Mouse (Mus musculus) adrenal gland, postnatal 10 days (tissue): Measurements from ENCODE around the gene Ier5. TPM values are rescaled to one million over a fixed set of nuclear protein-coding genes. Genes with fewer than 3 reads are reported as not detected.

Experiments
- DNase-seq: peaks from one replicate; pipeline ENCODE4 v3.0.0; 2021; ENCODE audit warnings: mixed read lengths
- long read RNA-seq, 2 experiments: library from polyadenylated mRNA; stranded (forward); transcript quantifications; one replicate each; pipeline ENCODE4 v2.0.0; 2021
- total RNA-seq, 2 experiments: library from RNA; stranded (reverse); gene quantifications; 2 replicates each; pipeline ENCODE4 v1.2.3; 2021

Gene Ier5
- total RNA-seq, result 10 to 100 TPM; 10.8 to 12.6 TPM
- long read RNA-seq, experiment 1, transcript Ier5-201 (1 exons, 3,276 nt), result major isoform, 52 of 52 reads
- long read RNA-seq, experiment 1, partial matches to known transcripts, result 0 of 52 reads
- long read RNA-seq, experiment 1, other reads (novel, unspliced or antisense), result 0 of 52 reads
- long read RNA-seq, experiment 2, transcript Ier5-201 (1 exons, 3,276 nt), result major isoform, 20 of 20 reads
- long read RNA-seq, experiment 2, partial matches to known transcripts, result 0 of 20 reads
- long read RNA-seq, experiment 2, other reads (novel, unspliced or antisense), result 0 of 20 reads

GRCm38 (mm10) chr1:155099280-155099848, at the start of gene Ier5:
Gene Ier5, minus strand, starts transcription at chr1:155099636.
- DNase-seq, result peak; percentile 97

- no peak for DNase-seq
These were observed 47.8 kb upstream of the Ier5 start for GRCm38 (mm10) chr1:155147228-155147627.

GRCm38 (mm10) chr1:155146572-155146980, 47.1 kb upstream of the Ier5 start, which contains the start of gene Mr1:
Gene Mr1, minus strand, starts transcription at chr1:155146814.
- peak; percentile 33 for DNase-seq

GRCm38 (mm10) chr1:155145620-155146019, 46.2 kb upstream of the Ier5 start:
- peak; percentile 37 for DNase-seq

GRCm38 (mm10) chr1:155140076-155140475, 40.6 kb upstream of the Ier5 start:
- DNase-seq, result peak; percentile 76

GRCm38 (mm10) chr1:155138795-155139194, 39.4 kb upstream of the Ier5 start:
- DNase-seq, result peak; percentile 82

- DNase-seq, result no peak
These were observed 35.4 kb upstream of the Ier5 start for GRCm38 (mm10) chr1:155134866-155135265.

GRCm38 (mm10) chr1:155127429-155127934, 28.0 kb upstream of the Ier5 start:
- DNase-seq, result no peak

- DNase-seq, result peak; percentile 61
These were observed 27.3 kb upstream of the Ier5 start for GRCm38 (mm10) chr1:155126716-155127115.

- DNase-seq, result no peak
These were observed 25.0 kb upstream of the Ier5 start for GRCm38 (mm10) chr1:155124397-155124796.

GRCm38 (mm10) chr1:155121977-155122939, 22.8 kb upstream of the Ier5 start:
- peak; percentile 82 for DNase-seq

GRCm38 (mm10) chr1:155119719-155120118, 20.3 kb upstream of the Ier5 start:
- no peak for DNase-seq

- peak; percentile 35 for DNase-seq
These were observed 14.5 kb upstream of the Ier5 start for GRCm38 (mm10) chr1:155113946-155114345.

- no peak for DNase-seq
These were observed 13.4 kb upstream of the Ier5 start for GRCm38 (mm10) chr1:155112875-155113274.

- DNase-seq, result no peak
These were observed 12.7 kb upstream of the Ier5 start for GRCm38 (mm10) chr1:155112118-155112517.

- DNase-seq, result no peak
These were observed 12.1 kb upstream of the Ier5 start for GRCm38 (mm10) chr1:155111491-155111890.

GRCm38 (mm10) chr1:155109387-155110350, 10.2 kb upstream of the Ier5 start:
- DNase-seq, result no peak

- DNase-seq, result peak; percentile 43
These were observed 9.0 kb upstream of the Ier5 start for GRCm38 (mm10) chr1:155108412-155108811.

GRCm38 (mm10) chr1:155107843-155108242, 8.4 kb upstream of the Ier5 start:
- DNase-seq, result no peak

GRCm38 (mm10) chr1:155106310-155106709, 6.9 kb upstream of the Ier5 start:
- DNase-seq, result no peak

- DNase-seq, result no peak
These were observed 4.6 kb upstream of the Ier5 start for GRCm38 (mm10) chr1:155103991-155104390.
